Mouse (Mus musculus) spleen, adult 2 months (tissue): ENCODE data around the gene Bpgm.

Experiments used
- CTCF ChIP-seq: fragments of 200-500 bp; IDR thresholded peaks from 2 replicates; pipeline ENCODE4 v1.5.1; 2011; ENCODE audit warnings: mild to moderate bottlenecking, inconsistent platforms; ENCODE audit not compliant: insufficient read depth, insufficient read length, insufficient replicate concordance; ENCODE audit errors: extremely low read depth
- POLR2A ChIP-seq: fragments of 200-500 bp; IDR thresholded peaks from 2 replicates; pipeline ENCODE4 v1.6.1; 2011; ENCODE audit warnings: low read depth, low read length, inconsistent platforms

DNA sequence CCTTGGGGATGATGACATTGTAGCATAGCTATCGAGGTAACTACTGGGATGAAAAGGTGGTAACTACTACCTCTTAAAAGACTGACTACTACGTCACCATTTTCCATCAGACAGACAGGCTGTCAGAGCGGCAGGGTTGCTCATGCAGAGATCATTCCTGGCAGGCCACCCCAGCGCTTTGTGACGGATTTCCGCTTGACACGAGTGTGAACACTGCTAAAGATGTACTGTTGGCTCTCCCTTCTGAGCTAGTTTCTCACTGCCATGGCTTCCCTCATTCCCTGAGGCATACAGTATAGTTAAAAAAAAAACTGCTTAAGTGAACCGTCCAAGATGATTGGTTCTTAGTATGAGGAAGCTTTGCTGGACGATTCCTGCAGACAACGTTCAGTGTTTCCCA lies 69.3 kb downstream of the Bpgm start:
- TF ChIP-seq CTCF (no peak), POLR2A (no peak)
